Mouse (Mus musculus) neural tube, embryonic 13.5 days (tissue): ENCODE measurements around the gene Mapk6. TPM values are rescaled to one million over a fixed set of nuclear protein-coding genes. Genes with fewer than 3 reads are reported as not detected.
"Not testable (repeated sequence)": the region's sequence is repeated elsewhere in the genome, so short reads cannot be mapped to it uniquely, and the experiment has no call there.

Experiments
- ATAC-seq: fragments of 200-750 bp; cut with Nextera tagmentation; 2 replicates; pipeline ENCODE4 v1.8.0; 2017; ENCODE audit warnings: low read depth, mild to moderate bottlenecking, moderate TSS enrichment, moderate library complexity
- H3K27ac ChIP-seq: fragments of 300-500 bp; sonication (generic); replicated peaks from 2 replicates; pipeline ENCODE4 v1.5.1; 2015; ENCODE audit warnings: moderate library complexity, mild to moderate bottlenecking, inconsistent platforms
- H3K27me3 ChIP-seq: fragments of 300-500 bp; sonication (generic); 2 replicates; pipeline ENCODE4 v1.6.1; 2015; ENCODE audit warnings: mild to moderate bottlenecking, inconsistent platforms
- H3K36me3 ChIP-seq: fragments of 300-500 bp; sonication (generic); 2 replicates; pipeline ENCODE4 v1.6.1; 2015; ENCODE audit warnings: mild to moderate bottlenecking, inconsistent platforms
- H3K4me1 ChIP-seq: fragments of 300-500 bp; sonication (generic); replicated peaks from 2 replicates; pipeline ENCODE4 v1.6.1; 2015; ENCODE audit warnings: inconsistent platforms
- H3K4me2 ChIP-seq: fragments of 300-500 bp; sonication (generic); 2 replicates; pipeline ENCODE4 v1.6.1; 2015; ENCODE audit warnings: inconsistent platforms, mild to moderate bottlenecking, moderate library complexity
- H3K4me3 ChIP-seq: fragments of 300-500 bp; sonication (generic); 2 replicates; pipeline ENCODE4 v1.5.1; 2015; ENCODE audit warnings: mild to moderate bottlenecking, inconsistent platforms
- H3K9ac ChIP-seq: fragments of 300-500 bp; sonication (generic); 2 replicates; pipeline ENCODE4 v1.6.1; 2015; ENCODE audit warnings: moderate library complexity, mild to moderate bottlenecking, inconsistent platforms
- H3K9me3 ChIP-seq: fragments of 300-500 bp; sonication (generic); 2 replicates; pipeline ENCODE4 v1.6.1; 2016; ENCODE audit warnings: inconsistent platforms
- WGBS: fragments of 180-500 bp; shearing (Covaris S2); methylation state at CpG from one replicate; pipeline ENCODE4 v1.1.7; 2015; 5-methylcytosine and 5-hydroxymethylcytosine counted together
- polyA plus RNA-seq: library from polyadenylated mRNA; unstranded; fragments of >200 nt; fragmentation: Nextera tagmentation; extraction: Ambion mirVana; gene quantifications from 2 replicates; pipeline ENCODE4 v1.2.1, GENCODE M21; 2015

Gene Mapk6
- polyA plus RNA-seq, 1 experiment from 2014 or later = 170 TPM

GRCm38 (mm10) chr9:75365195-75365594 is 44.6 kb downstream of the Mapk6 start:
- peaks cover 4% of the 10 kb centered on the region; the same call in 1 of the 2 replicates for H3K9me3 ChIP-seq
- no peaks in the 10 kb centered on the region for H3K4me1 ChIP-seq
- no peaks in the 10 kb centered on the region for H3K27me3 ChIP-seq
- no peak overlapping the region for H3K9ac ChIP-seq
- 80% methylated on average over 4 of the region's 4 CpGs for WGBS
- H3K4me3 ChIP-seq = no peak overlapping the region
- no peak overlapping the region for H3K4me2 ChIP-seq
- H3K36me3 ChIP-seq = no peaks in the 10 kb centered on the region
- ATAC-seq = no peak
- no peak overlapping the region for H3K27ac ChIP-seq

GRCm38 (mm10) chr9:75363702-75364101 is 46.1 kb downstream of the Mapk6 start:
- not testable (repeated sequence) for H3K36me3 ChIP-seq, H3K27me3 ChIP-seq, H3K9me3 ChIP-seq, H3K4me1 ChIP-seq, H3K4me2 ChIP-seq, H3K4me3 ChIP-seq, H3K9ac ChIP-seq, ATAC-seq, H3K27ac ChIP-seq
- 72% methylated on average over 7 of the region's 7 CpGs for WGBS

- Histone ChIP-seq H3K4me3 (no peak overlapping the region), H3K27me3 (no peaks in the 10 kb centered on the region), H3K9me3 (no peaks in the 10 kb centered on the region), H3K4me1 (no peaks in the 10 kb centered on the region), H3K4me2 (no peak overlapping the region), H3K9ac (no peak overlapping the region), H3K27ac (no peak overlapping the region), H3K36me3 (no peaks in the 10 kb centered on the region)
- ATAC-seq = no peak
- 79% methylated on average over 5 of the region's 5 CpGs for WGBS
Measured at GRCm38 (mm10) chr9:75363001-75363400, 46.8 kb downstream of the Mapk6 start.

GRCm38 (mm10) chr9:75362201-75362600 is 47.6 kb downstream of the Mapk6 start:
- H3K4me3 ChIP-seq = no peak overlapping the region
- no peak for ATAC-seq
- H3K4me2 ChIP-seq = no peak overlapping the region
- no peak overlapping the region for H3K9ac ChIP-seq
- 91% methylated on average over 4 of the region's 4 CpGs for WGBS
- no peaks in the 10 kb centered on the region for H3K36me3 ChIP-seq
- no peaks in the 10 kb centered on the region for H3K9me3 ChIP-seq
- no peaks in the 10 kb centered on the region for H3K27me3 ChIP-seq
- H3K27ac ChIP-seq = no peak overlapping the region
- no peaks in the 10 kb centered on the region for H3K4me1 ChIP-seq

- no peak overlapping the region for H3K4me3 ChIP-seq
- H3K36me3 ChIP-seq = no peaks in the 10 kb centered on the region
- no peaks in the 10 kb centered on the region for H3K9me3 ChIP-seq
- no peak overlapping the region for H3K27ac ChIP-seq
- WGBS = 40% methylated on average over 5 of the region's 5 CpGs
- H3K4me2 ChIP-seq = no peak overlapping the region
- H3K9ac ChIP-seq = no peak overlapping the region
- no peaks in the 10 kb centered on the region for H3K4me1 ChIP-seq
- H3K27me3 ChIP-seq = no peaks in the 10 kb centered on the region
- no peak for ATAC-seq
Measured at GRCm38 (mm10) chr9:75361699-75362098, 48.1 kb downstream of the Mapk6 start.

GRCm38 (mm10) chr9:75357087-75357654 is 52.6 kb downstream of the Mapk6 start:
- ATAC-seq = no peak
- no peaks in the 10 kb centered on the region for H3K27me3 ChIP-seq
- WGBS = 83% methylated on average over 9 of the region's 9 CpGs

GRCm38 (mm10) chr9:75355783-75356182 is 54.0 kb downstream of the Mapk6 start:
- ATAC-seq = no peak
- no peak overlapping the region for H3K9ac ChIP-seq
- H3K27me3 ChIP-seq = no peaks in the 10 kb centered on the region

More at GRCm38 (mm10) chr9:75357087-75357654, 52.6 kb downstream of the Mapk6 start:
- H3K27ac ChIP-seq = no peak overlapping the region
- no peaks in the 10 kb centered on the region for H3K4me1 ChIP-seq
- no peaks in the 10 kb centered on the region for H3K36me3 ChIP-seq
- H3K4me3 ChIP-seq = no peak overlapping the region
- no peak overlapping the region for H3K9ac ChIP-seq
- no peak overlapping the region for H3K4me2 ChIP-seq
- H3K9me3 ChIP-seq = no peaks in the 10 kb centered on the region

GRCm38 (mm10) chr9:75353094-75353493 is 56.7 kb downstream of the Mapk6 start:
- no peak overlapping the region for H3K4me3 ChIP-seq
- no peaks in the 10 kb centered on the region for H3K4me1 ChIP-seq
- H3K9me3 ChIP-seq = no peaks in the 10 kb centered on the region
- no peak overlapping the region for H3K27ac ChIP-seq
- no peak overlapping the region for H3K9ac ChIP-seq
- H3K4me2 ChIP-seq = no peak overlapping the region
- H3K27me3 ChIP-seq = no peaks in the 10 kb centered on the region
- H3K36me3 ChIP-seq = 0 out of 2 replicates have a peak, but pooled peaks cover 3% of the 10 kb centered on the region
- ATAC-seq = no peak
- 79% methylated on average over 8 of the region's 8 CpGs for WGBS

More at GRCm38 (mm10) chr9:75355783-75356182, 54.0 kb downstream of the Mapk6 start:
- H3K9me3 ChIP-seq = no peaks in the 10 kb centered on the region
- no peak overlapping the region for H3K27ac ChIP-seq
- 88% methylated on average over 4 of the region's 4 CpGs for WGBS
- no peak overlapping the region for H3K4me2 ChIP-seq
- no peaks in the 10 kb centered on the region for H3K4me1 ChIP-seq
- H3K4me3 ChIP-seq = no peak overlapping the region
- no peaks in the 10 kb centered on the region for H3K36me3 ChIP-seq

GRCm38 (mm10) chr9:75348641-75349040 is 61.2 kb downstream of the Mapk6 start:
- no peak for ATAC-seq
- Histone ChIP-seq H3K36me3 (peaks cover 35% of the 10 kb centered on the region), H3K9me3 (no peaks in the 10 kb centered on the region), H3K27me3 (no peaks in the 10 kb centered on the region), H3K9ac (no peak overlapping the region), H3K4me1 (no peaks in the 10 kb centered on the region), H3K27ac (no peak overlapping the region), H3K4me3 (no peak overlapping the region), H3K4me2 (no peak overlapping the region)
- 71% methylated on average over 3 of the region's 3 CpGs for WGBS

- no peaks in the 10 kb centered on the region for H3K4me1 ChIP-seq
- no peak for ATAC-seq
- no peak overlapping the region for H3K4me2 ChIP-seq
- H3K27ac ChIP-seq = no peak overlapping the region
- H3K27me3 ChIP-seq = no peaks in the 10 kb centered on the region
- WGBS = 92% methylated on average over 17 of the region's 17 CpGs
- no peaks in the 10 kb centered on the region for H3K9me3 ChIP-seq
- no peak overlapping the region for H3K4me3 ChIP-seq
- H3K36me3 ChIP-seq = peaks cover 41% of the 10 kb centered on the region
- H3K9ac ChIP-seq = no peak overlapping the region
Measured at GRCm38 (mm10) chr9:75348066-75348465, 61.7 kb downstream of the Mapk6 start.

- no peaks in the 10 kb centered on the region for H3K27me3 ChIP-seq
- H3K4me1 ChIP-seq = no peaks in the 10 kb centered on the region
- no peak for ATAC-seq
- H3K9me3 ChIP-seq = no peaks in the 10 kb centered on the region
- no peak within 1 kb of the TSS for H3K4me3 ChIP-seq
- H3K9ac ChIP-seq = no peak within 1 kb of the TSS
- WGBS = 97% methylated on average over 5 of the region's 5 CpGs
- H3K27ac ChIP-seq = no peak within 1 kb of the TSS
- H3K36me3 ChIP-seq = peaks cover 47% of the 10 kb centered on the region
- H3K4me2 ChIP-seq = no peak within 1 kb of the TSS
Measured at GRCm38 (mm10) chr9:75347458-75347857, 62.3 kb downstream of the Mapk6 start, which contains the start of gene Bcl2l10. TSS of gene Bcl2l10 (plus strand) at chr9:75347758.

- Histone ChIP-seq H3K9me3 (no peaks in the 10 kb centered on the region), H3K9ac (no peak overlapping the region), H3K27ac (no peak overlapping the region), H3K27me3 (no peaks in the 10 kb centered on the region), H3K4me3 (no peak overlapping the region), H3K4me2 (no peak overlapping the region), H3K36me3 (peaks cover 85% of the 10 kb centered on the region), H3K4me1 (no peaks in the 10 kb centered on the region)
- WGBS = 90% methylated on average over 4 of the region's 4 CpGs
- no peak for ATAC-seq
Measured at GRCm38 (mm10) chr9:75342433-75342832, 67.4 kb downstream of the Mapk6 start.

GRCm38 (mm10) chr9:75338016-75338415 is 71.8 kb downstream of the Mapk6 start:
- Histone ChIP-seq H3K36me3 (peaks cover 89% of the 10 kb centered on the region), H3K27me3 (no peaks in the 10 kb centered on the region), H3K27ac (no peak overlapping the region), H3K9ac (no peak overlapping the region), H3K4me1 (no peaks in the 10 kb centered on the region), H3K9me3 (no peaks in the 10 kb centered on the region), H3K4me3 (no peak overlapping the region), H3K4me2 (no peak overlapping the region)
- 94% methylated on average over 6 of the region's 6 CpGs for WGBS
- ATAC-seq = no peak
